In genomic region chr6:99186569-99186968, GRCm38 (mm10) we compare ENCODE assay signal across 23 mouse cellular contexts.
DNase-seq lines count a peak whose midpoint lies in the region; ATAC-seq and TF ChIP-seq lines count a peak whose summit lies in the region.
"Had no signal": no experiment of that assay in that cellular context is flagged by ENCODE, and none has a peak within 500 bp of the region (broad histone marks: within the 10 kb centered on the region; RNA-seq: fewer than 3 reads in every experiment).

No protein-coding gene starts in this region.

- H3K9me3 ChIP-seq in heart, embryonic 12.5 days (replicated peaks), result no peaks in the 10 kb centered on the region
- H3K9me3 ChIP-seq in intestine, embryonic 16.5 days (ENCODE audit: control insufficient read depth, low read length), result no peaks in the 10 kb centered on the region
- H3K9me3 ChIP-seq in intestine, postnatal 0 days (ENCODE audit: control insufficient read depth), result no peaks in the 10 kb centered on the region
- no peaks in the 10 kb centered on the region for H3K9me3 ChIP-seq in embryonic facial prominence, embryonic 11.5 days (replicated peaks; ENCODE audit: control insufficient read depth, low read length)
- H3K9me3 ChIP-seq: embryonic facial prominence, embryonic 12.5 days; G1E; liver, embryonic 12.5 days; neural tube, embryonic 15.5 days had no signal

- no peak overlapping the region for H3K4me2 ChIP-seq in heart, embryonic 12.5 days
- no peak overlapping the region for H3K4me2 ChIP-seq in intestine, embryonic 16.5 days (ENCODE audit: low read depth, low read length)
- no peak overlapping the region for H3K4me2 ChIP-seq in intestine, postnatal 0 days (replicated peaks; ENCODE audit: low read depth)
- H3K4me2 ChIP-seq in embryonic facial prominence, embryonic 11.5 days (ENCODE audit: low read depth, low read length), result no peak overlapping the region
- H3K4me2 ChIP-seq: embryonic facial prominence, embryonic 12.5 days; liver, embryonic 12.5 days; neural tube, embryonic 15.5 days had no signal

- ATAC-seq in heart, embryonic 12.5 days (ENCODE audit: insufficient number of reproducible peaks, low FRiP score), result peak; percentile 61; the same call in 1 of the 2 replicates
- 0 out of 2 replicates have a peak, but pooled peaks have one; percentile 18 for ATAC-seq in intestine, embryonic 16.5 days
- ATAC-seq in intestine, postnatal 0 days, result no peak
- no peak for ATAC-seq in embryonic facial prominence, embryonic 11.5 days (replicated peaks; ENCODE audit: insufficient number of reproducible peaks, low FRiP score, low TSS enrichment, low read depth)
- ATAC-seq: CD4-positive, CD25-positive, alpha-beta regulatory T cell, adult 4 months; hindbrain, postnatal 0 days had no signal

- H3K4me1 ChIP-seq in heart, embryonic 12.5 days (replicated peaks), result peaks cover 31% of the 10 kb centered on the region
- H3K4me1 ChIP-seq in intestine, embryonic 16.5 days (ENCODE audit: control insufficient read depth, insufficient read depth, low read length), result peaks cover 12% of the 10 kb centered on the region
- no peaks in the 10 kb centered on the region for H3K4me1 ChIP-seq in intestine, postnatal 0 days (replicated peaks; ENCODE audit: control insufficient read depth, insufficient read depth, low read length)
- no peaks in the 10 kb centered on the region for H3K4me1 ChIP-seq in embryonic facial prominence, embryonic 11.5 days (ENCODE audit: control insufficient read depth, insufficient read depth, low read length)

- peak; percentile 38 for DNase-seq in embryo, embryonic 10 days (ENCODE audit: low spot score)
- DNase-seq in embryo, embryonic 11 days, result no peak
- no peak for DNase-seq in heart, adult 8-10 months (ENCODE audit: low spot score)
- DNase-seq in embryonic facial prominence, embryonic 11.5 days (ENCODE audit: low spot score), result no peak
- no peak for DNase-seq in cerebellum, postnatal 4 days (ENCODE audit: low spot score in 2 of 2)
- DNase-seq: adrenal gland, postnatal 25 days; cerebellum, adult 11-12 months; cerebellum, postnatal 25 days; kidney, adult 18-20 months; lung, adult 2 months; lung, postnatal 4 days; thymus, postnatal 14 days had no signal

- H3K36me3 ChIP-seq in heart, embryonic 12.5 days, result no peaks in the 10 kb centered on the region
- H3K36me3 ChIP-seq in intestine, embryonic 16.5 days (ENCODE audit: control insufficient read depth, insufficient read depth, low read length), result no peaks in the 10 kb centered on the region
- H3K36me3 ChIP-seq in intestine, postnatal 0 days (ENCODE audit: control insufficient read depth, insufficient read depth), result 0 out of 2 replicates have a peak, but pooled peaks cover 3% of the 10 kb centered on the region
- H3K36me3 ChIP-seq in embryonic facial prominence, embryonic 11.5 days (replicated peaks; ENCODE audit: control insufficient read depth, insufficient read depth, low read depth, low read length), result no peaks in the 10 kb centered on the region
- H3K36me3 ChIP-seq: embryonic facial prominence, embryonic 12.5 days; liver, embryonic 12.5 days; neural tube, embryonic 15.5 days had no signal

- peak overlapping the region; percentile 53 for H3K27ac ChIP-seq in heart, embryonic 12.5 days (ENCODE audit: poor library complexity, severe bottlenecking)
- H3K27ac ChIP-seq in intestine, embryonic 16.5 days (ENCODE audit: low read length), result no peak overlapping the region
- no peak overlapping the region for H3K27ac ChIP-seq in intestine, postnatal 0 days (ENCODE audit: low read depth, low read length)
- H3K27ac ChIP-seq in embryonic facial prominence, embryonic 11.5 days (replicated peaks; ENCODE audit: low read depth, low read length), result 0 out of 2 replicates have a peak overlapping the region, but pooled peaks have one; percentile 20
- H3K27ac ChIP-seq: embryonic facial prominence, embryonic 12.5 days; hindbrain, postnatal 0 days; kidney, postnatal 0 days; liver, embryonic 12.5 days; neural tube, embryonic 15.5 days had no signal

- 35% methylated on average over 7 of the region's 7 CpGs for WGBS in heart, embryonic 12.5 days
- WGBS in intestine, embryonic 16.5 days, result 67% methylated on average over 7 of the region's 7 CpGs
- 69% methylated on average over 7 of the region's 7 CpGs for WGBS in intestine, postnatal 0 days
- WGBS in embryonic facial prominence, embryonic 11.5 days, result 49% methylated on average over 7 of the region's 7 CpGs

- H3K9ac ChIP-seq in heart, embryonic 12.5 days, result no peak overlapping the region; the same call in 1 of the 2 replicates
- H3K9ac ChIP-seq in intestine, embryonic 16.5 days (ENCODE audit: low read depth, low read length), result no peak overlapping the region
- no peak overlapping the region for H3K9ac ChIP-seq in intestine, postnatal 0 days (ENCODE audit: low read depth, low read length)
- no peak overlapping the region for H3K9ac ChIP-seq in embryonic facial prominence, embryonic 11.5 days (replicated peaks; ENCODE audit: low read length)
- H3K9ac ChIP-seq: embryonic facial prominence, embryonic 12.5 days; liver, embryonic 12.5 days; neural tube, embryonic 15.5 days had no signal

- no peak for TF ChIP-seq CTCF in intestine, postnatal 0 days (IDR thresholded peaks at IDR 0.05; ENCODE audit: low read depth)

- no peak overlapping the region for H3K4me3 ChIP-seq in heart, embryonic 12.5 days
- no peak overlapping the region for H3K4me3 ChIP-seq in intestine, embryonic 16.5 days (ENCODE audit: low read length)
- no peak overlapping the region for H3K4me3 ChIP-seq in intestine, postnatal 0 days (ENCODE audit: low read depth, low read length)
- no peak overlapping the region for H3K4me3 ChIP-seq in embryonic facial prominence, embryonic 11.5 days (ENCODE audit: low read depth, low read length)
- H3K4me3 ChIP-seq: embryonic facial prominence, embryonic 12.5 days; erythroblast, embryonic 14.5 days; liver, embryonic 12.5 days; neural tube, embryonic 15.5 days had no signal

- H3K27me3 ChIP-seq in heart, embryonic 12.5 days (replicated peaks), result no peaks in the 10 kb centered on the region
- no peaks in the 10 kb centered on the region for H3K27me3 ChIP-seq in intestine, embryonic 16.5 days (replicated peaks; ENCODE audit: control insufficient read depth, insufficient read depth, low read length)
- no peaks in the 10 kb centered on the region for H3K27me3 ChIP-seq in intestine, postnatal 0 days (replicated peaks; ENCODE audit: control insufficient read depth, insufficient read depth, low read length)
- H3K27me3 ChIP-seq in embryonic facial prominence, embryonic 11.5 days (ENCODE audit: control insufficient read depth, insufficient read depth, low read length), result no peaks in the 10 kb centered on the region
- H3K27me3 ChIP-seq: embryonic facial prominence, embryonic 12.5 days; liver, embryonic 12.5 days; neural tube, embryonic 15.5 days had no signal

Comparison
In these comparisons a context has a peak if more than half of its experiments do, and no peak if none do; other contexts are left out.
1. ATAC-seq: peak in heart, embryonic 12.5 days (single experiment) and intestine, embryonic 16.5 days (single experiment); none in intestine, postnatal 0 days (single experiment) and embryonic facial prominence, embryonic 11.5 days (single experiment).
2. H3K27ac ChIP-seq: peak in heart, embryonic 12.5 days (single experiment) and embryonic facial prominence, embryonic 11.5 days (single experiment); none in intestine, embryonic 16.5 days (single experiment) and intestine, postnatal 0 days (single experiment).